14 mouse cellular contexts compared by ENCODE assay signal in the genomic region with DNA sequence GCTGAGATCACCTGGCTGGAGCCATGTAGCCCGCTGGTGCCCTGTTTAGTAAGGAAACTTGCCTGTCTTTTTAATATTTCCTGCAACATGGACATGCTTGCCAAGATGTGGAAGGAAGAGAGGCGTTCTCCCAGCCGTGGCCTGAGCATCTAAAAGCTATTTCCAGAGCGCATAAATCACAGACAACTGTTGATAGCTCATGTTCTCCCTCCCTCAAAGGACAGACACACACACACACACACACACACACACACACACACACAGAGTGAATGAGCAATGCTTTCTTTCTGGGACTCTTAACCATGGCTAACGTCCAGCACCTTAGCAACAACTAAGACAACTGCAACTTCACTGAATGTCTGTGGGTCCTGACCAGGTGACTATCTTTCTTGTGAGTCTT.
A peak's percentile ranks its signal among the peaks of the same experiment; 100 is the strongest.
DNase-seq lines count a peak whose midpoint lies in the region; ATAC-seq and TF ChIP-seq lines count a peak whose summit lies in the region.
"Had no signal": no experiment of that assay in that cellular context is flagged by ENCODE, and none has a peak within 500 bp of the region (broad histone marks: within the 10 kb centered on the region; RNA-seq: fewer than 3 reads in every experiment).

No protein-coding gene starts in this region.

- no peaks in the 10 kb centered on the region for H3K4me1 ChIP-seq in lung, adult 2 months (ENCODE audit: control insufficient read depth, insufficient read depth, low read length)
- H3K4me1 ChIP-seq: lung, embryonic 15.5 days had no signal

- peak; percentile 23 for DNase-seq in gastrocnemius, adult 18-20 months (ENCODE audit: low spot score)
- DNase-seq in gastrocnemius, adult 2 months: no peak
- DNase-seq in lung, postnatal 10 days: peak; percentile 46
- DNase-seq in lung, adult 2 months: no peak
- peak; percentile 53 to 82 for DNase-seq in adrenal gland, postnatal 36 days
- peak; percentile 74 for DNase-seq in kidney, postnatal 10 days
- no peak for DNase-seq in c-Kit-positive CD71-positive TER-119-positive erythroid progenitor cells, embryonic 14.5 days (ENCODE audit: low spot score)
- DNase-seq: cerebellum, postnatal 10 days; midbrain, embryonic 14.5 days had no signal

- no peak for TF ChIP-seq POLR2A in lung, adult 2 months (IDR thresholded peaks at IDR 0.05; ENCODE audit: borderline replicate concordance, extremely low read depth, low read depth, low read length)

- H3K27ac ChIP-seq in gastrocnemius, adult 2 months: no peak overlapping the region
- H3K27ac ChIP-seq: forebrain, embryonic 13.5 days; lung, embryonic 15.5 days; neural tube, embryonic 12.5 days had no signal

- 41% methylated on average over 5 of the region's 5 CpGs for WGBS in lung, adult 2 months

- TF ChIP-seq CTCF in gastrocnemius, adult 2 months (IDR thresholded peaks at IDR 0.05): no peak
- TF ChIP-seq CTCF in lung, adult 2 months (IDR thresholded peaks at IDR 0.05; ENCODE audit: insufficient read depth, low read length): no peak

- intact Hi-C loops in gastrocnemius, adult 2 months (cut with DNase I): no loop called here

- ATAC-seq in erythroid progenitor cell, adult 5-6 weeks (replicated peaks; ENCODE audit: low FRiP score, poor library complexity, severe bottlenecking): no peak
- ATAC-seq: forebrain, embryonic 13.5 days; intestine, postnatal 0 days had no signal

- H3K4me3 ChIP-seq in gastrocnemius, adult 2 months: no peak overlapping the region
- no peak overlapping the region for H3K4me3 ChIP-seq in lung, adult 2 months (replicated peaks; ENCODE audit: extremely low read depth, low read depth, low read length)
- H3K4me3 ChIP-seq: forebrain, embryonic 13.5 days; lung, embryonic 15.5 days; neural tube, embryonic 12.5 days had no signal

Comparison
In these comparisons a context has a peak if more than half of its experiments do, and no peak if none do; other contexts are left out.
1. DNase-seq: peak in gastrocnemius, adult 18-20 months (single experiment), lung, postnatal 10 days (single experiment), adrenal gland, postnatal 36 days (2 of 2) and kidney, postnatal 10 days (single experiment); none in gastrocnemius, adult 2 months (single experiment), lung, adult 2 months (single experiment) and c-Kit-positive CD71-positive TER-119-positive erythroid progenitor cells, embryonic 14.5 days (single experiment).